In the genomic region with DNA sequence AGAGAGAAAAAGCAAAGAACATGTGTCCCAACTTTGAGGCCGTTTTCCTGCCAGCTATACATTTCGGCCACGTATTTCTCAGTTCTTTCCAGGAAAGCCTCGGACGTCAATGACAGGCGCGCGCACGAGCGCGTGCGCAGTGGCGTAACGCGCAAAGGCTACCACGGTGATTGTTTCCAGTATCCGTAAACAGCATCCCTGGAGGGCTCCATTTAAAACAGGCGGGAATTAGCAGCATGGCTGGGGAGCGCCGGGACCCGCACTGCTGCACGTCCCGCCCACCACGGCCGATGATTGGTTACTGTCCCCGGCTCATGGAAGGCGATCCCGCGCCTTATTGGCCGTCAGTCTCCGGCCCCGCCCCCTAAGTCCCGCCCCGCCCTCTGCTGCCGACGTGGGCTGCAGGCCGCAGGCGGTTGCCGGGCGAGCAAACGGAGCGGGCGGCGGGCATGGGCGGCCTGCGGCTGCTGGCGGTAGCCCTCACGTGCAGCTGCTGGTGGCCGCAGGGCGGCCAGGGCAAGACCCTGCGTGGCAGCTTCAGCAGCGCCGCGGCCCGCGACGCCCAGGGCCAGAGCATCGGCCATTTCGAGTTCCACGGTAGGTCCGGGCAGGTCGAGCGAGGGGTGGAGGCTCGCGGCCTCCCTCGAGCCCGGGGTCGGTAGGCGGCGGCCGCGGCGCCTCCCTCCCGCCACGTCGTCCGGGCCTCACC, we compare ENCODE assay signal across 8 mouse cellular contexts. TPM values are rescaled to one million over a fixed set of nuclear protein-coding genes. Genes with fewer than 3 reads are reported as not detected.
DNase-seq lines count a peak whose midpoint lies in the region; ATAC-seq and TF ChIP-seq lines count a peak whose summit lies in the region.

Gene Gpr180 (plus strand): TSS at position 415 of the 709 bp plus-strand sequence.

- TF ChIP-seq CTCF in C2C12 (IDR thresholded peaks at IDR 0.05; ENCODE audit: control insufficient read depth, insufficient read depth, insufficient read length) = no peak
- no peak for TF ChIP-seq CTCF in brain, embryonic 14.5 days (IDR thresholded peaks at IDR 0.05; ENCODE audit: borderline replicate concordance, extremely low read depth, insufficient read depth, insufficient read length)
- no peak for TF ChIP-seq CTCF in liver, adult 2 months (IDR thresholded peaks at IDR 0.05; ENCODE audit: low read depth, low read length)

- peak within 1 kb of the TSS; percentile 46 for H3K27ac ChIP-seq in heart, embryonic 11.5 days (ENCODE audit: low read depth, low read length)
- peak within 1 kb of the TSS; percentile 61 for H3K27ac ChIP-seq in kidney, embryonic 16.5 days (ENCODE audit: low read length)
- peak within 1 kb of the TSS; percentile 43; the same call in 1 of the 2 replicates for H3K27ac ChIP-seq in liver, adult 2 months (replicated peaks; ENCODE audit: insufficient read depth, low read depth, low read length)

- peaks cover 36% of the 10 kb centered on the region for H3K4me1 ChIP-seq in erythroblast, embryonic 14.5 days (ENCODE audit: control insufficient read depth)
- peaks cover 10% of the 10 kb centered on the region; the same call in 1 of the 2 replicates for H3K4me1 ChIP-seq in heart, embryonic 11.5 days (ENCODE audit: control insufficient read depth, insufficient read depth, low read length)
- peaks cover 21% of the 10 kb centered on the region for H3K4me1 ChIP-seq in kidney, embryonic 16.5 days (ENCODE audit: insufficient read depth, low read length)
- H3K4me1 ChIP-seq in liver, adult 2 months (ENCODE audit: control insufficient read depth, insufficient read depth, low read length) = peaks cover 3% of the 10 kb centered on the region; the same call in 1 of the 2 replicates

- H3ac ChIP-seq in C2C12 (ENCODE audit: control insufficient read depth, insufficient read length, low read depth) (peak within 1 kb of the TSS; percentile 92), myocyte (ENCODE audit: control insufficient read depth, insufficient read length) (peak within 1 kb of the TSS; percentile 89)

- no peaks in the 10 kb centered on the region; the same call in 1 of the 2 replicates for H3K9me3 ChIP-seq in erythroblast, embryonic 14.5 days (ENCODE audit: control insufficient read depth, low read length)
- H3K9me3 ChIP-seq in heart, embryonic 11.5 days (replicated peaks; ENCODE audit: control insufficient read depth, low read length) = no peaks in the 10 kb centered on the region
- no peaks in the 10 kb centered on the region for H3K9me3 ChIP-seq in kidney, embryonic 16.5 days (ENCODE audit: low read length)

- ATAC-seq in heart, embryonic 11.5 days (replicated peaks; ENCODE audit: insufficient number of reproducible peaks, low FRiP score, low TSS enrichment) = peak; percentile 95
- ATAC-seq in kidney, embryonic 16.5 days (ENCODE audit: low FRiP score, low TSS enrichment) = peak; percentile 97

- H3K4me3 ChIP-seq in C2C12 (ENCODE audit: insufficient read depth, poor library complexity, severe bottlenecking) (peak within 1 kb of the TSS; percentile 53), myocyte (peak within 1 kb of the TSS; percentile 36)
- peak within 1 kb of the TSS; percentile 76 for H3K4me3 ChIP-seq in erythroblast, embryonic 14.5 days (replicated peaks)
- peak within 1 kb of the TSS; percentile 81 for H3K4me3 ChIP-seq in heart, embryonic 11.5 days (ENCODE audit: low read depth, low read length)
- H3K4me3 ChIP-seq in kidney, embryonic 16.5 days (ENCODE audit: low read length) = peak within 1 kb of the TSS; percentile 90
- H3K4me3 ChIP-seq in liver, adult 2 months (ENCODE audit: insufficient read depth, low read depth, low read length) = peak within 1 kb of the TSS; percentile 78

- H3K27me3 ChIP-seq in C2C12 (ENCODE audit: control insufficient read depth, insufficient read depth, insufficient read length) (no peaks in the 10 kb centered on the region), myocyte (ENCODE audit: control insufficient read depth, insufficient read depth, insufficient read length) (no peaks in the 10 kb centered on the region)
- peaks cover 7% of the 10 kb centered on the region for H3K27me3 ChIP-seq in erythroblast, embryonic 14.5 days (ENCODE audit: control insufficient read depth)
- no peaks in the 10 kb centered on the region for H3K27me3 ChIP-seq in heart, embryonic 11.5 days (ENCODE audit: control insufficient read depth, insufficient read depth, low read length)
- H3K27me3 ChIP-seq in kidney, embryonic 16.5 days (ENCODE audit: insufficient read depth, low read length) = no peaks in the 10 kb centered on the region
- no peaks in the 10 kb centered on the region for H3K27me3 ChIP-seq in liver, adult 2 months (ENCODE audit: control insufficient read depth, insufficient read depth, low read length)
- H3K27me3 ChIP-seq in splenic B cell, adult 2 months (ENCODE audit: control insufficient read depth, insufficient read depth, low read length, poor library complexity, severe bottlenecking) = no peaks in the 10 kb centered on the region

- H3K36me3 ChIP-seq in C2C12 (ENCODE audit: control insufficient read depth, insufficient read depth) (peaks cover 19% of the 10 kb centered on the region), myocyte (ENCODE audit: control insufficient read depth, insufficient read depth) (no peaks in the 10 kb centered on the region)
- H3K36me3 ChIP-seq in erythroblast, embryonic 14.5 days (ENCODE audit: control insufficient read depth) = peaks cover 19% of the 10 kb centered on the region
- H3K36me3 ChIP-seq in heart, embryonic 11.5 days (ENCODE audit: control insufficient read depth, insufficient read depth, low read length) = peaks cover 6% of the 10 kb centered on the region; the same call in 1 of the 2 replicates
- peaks cover 23% of the 10 kb centered on the region for H3K36me3 ChIP-seq in kidney, embryonic 16.5 days (ENCODE audit: insufficient read depth, low read length)
- peaks cover 3% of the 10 kb centered on the region for H3K36me3 ChIP-seq in liver, adult 2 months (ENCODE audit: control insufficient read depth, insufficient read depth, low read length)
- H3K36me3 ChIP-seq in splenic B cell, adult 2 months (ENCODE audit: control insufficient read depth, insufficient read depth, low read length, poor library complexity, severe bottlenecking) = no peaks in the 10 kb centered on the region

- peak within 1 kb of the TSS; percentile 90 for H3K9ac ChIP-seq in heart, embryonic 11.5 days (ENCODE audit: low read depth, low read length)
- peak within 1 kb of the TSS; percentile 87 for H3K9ac ChIP-seq in kidney, embryonic 16.5 days (replicated peaks; ENCODE audit: low read length)
- H3K9ac ChIP-seq in liver, adult 2 months (ENCODE audit: low read depth, low read length) = peak within 1 kb of the TSS; percentile 84

- H3K79me2 ChIP-seq in C2C12 (ENCODE audit: control insufficient read depth, insufficient read depth) = peaks cover 16% of the 10 kb centered on the region
- H3K79me2 ChIP-seq in liver, adult 2 months (ENCODE audit: control insufficient read depth, insufficient read depth, low read length) = peaks cover 4% of the 10 kb centered on the region; the same call in 1 of the 2 replicates
- H3K79me2 ChIP-seq in myocyte (ENCODE audit: control insufficient read depth, insufficient read depth) = peaks cover 5% of the 10 kb centered on the region

- DNase-seq in brain, embryonic 14.5 days (ENCODE audit: low read depth) = peak; percentile 99
- peak; percentile 83 for DNase-seq in liver, adult 2 months (ENCODE audit: extremely low read depth, low read depth, low spot score)
- DNase-seq in splenic B cell, adult 2 months (ENCODE audit: low read depth, low spot score) = peak; percentile 96

- TF ChIP-seq POLR2A in brain, embryonic 14.5 days (IDR thresholded peaks at IDR 0.05; ENCODE audit: borderline replicate concordance, extremely low read depth, insufficient read depth, insufficient read length, poor library complexity, severe bottlenecking) = peak; percentile 92
- peak; percentile 66; the same call in 1 of the 2 replicates for TF ChIP-seq POLR2A in liver, adult 2 months (IDR thresholded peaks at IDR 0.05; ENCODE audit: extremely low read depth, insufficient read depth, low read length)
- peak; percentile 85 for TF ChIP-seq POLR2A in myocyte (IDR thresholded peaks at IDR 0.05; ENCODE audit: insufficient read length, low read depth)

- H3K4me2 ChIP-seq in heart, embryonic 11.5 days = peak within 1 kb of the TSS; percentile 88
- H3K4me2 ChIP-seq in kidney, embryonic 16.5 days (replicated peaks; ENCODE audit: low read depth, low read length) = peak within 1 kb of the TSS; percentile 78
- H3K4me2 ChIP-seq in myocyte (ENCODE audit: low read depth) = peak within 1 kb of the TSS; percentile 93

- WGBS in heart, embryonic 11.5 days (ENCODE audit: insufficient replicate concordance) = under 1% methylated on average over 60 of the region's 77 CpGs
- under 1% methylated on average over 63 of the region's 77 CpGs for WGBS in kidney, embryonic 16.5 days
- under 1% methylated on average over 77 of the region's 77 CpGs for WGBS in liver, adult 2 months

- peaks cover 5% of the 10 kb centered on the region for H3K79me3 ChIP-seq in C2C12 (ENCODE audit: low read depth)

TF ChIP-seq in C2C12, 6 proteins besides CTCF, POLR2A, EP300 and RAD21:
- TF ChIP-seq MAX (IDR thresholded peaks at IDR 0.05) (peak; percentile 96), USF1 (IDR thresholded peaks at IDR 0.05; ENCODE audit: low read depth) (no peak)

TF ChIP-seq in myocyte, 11 proteins besides CTCF, POLR2A, EP300 and RAD21:
- TF ChIP-seq E2F4 (IDR thresholded peaks at IDR 0.05; ENCODE audit: insufficient read depth) (peak; percentile 36), MAX (IDR thresholded peaks at IDR 0.05; ENCODE audit: low read depth) (peak; percentile 3), POLR2AphosphoS2 (IDR thresholded peaks at IDR 0.05; ENCODE audit: insufficient read length, low read depth) (peak; percentile 80), SRF (IDR thresholded peaks at IDR 0.05; ENCODE audit: control insufficient read depth, insufficient read length, low read depth) (no peak), MYOG (IDR thresholded peaks at IDR 0.05; ENCODE audit: control insufficient read depth in 1 of 3, insufficient read depth in 1 of 3, insufficient read length in 2 of 3, low read depth in 2 of 3) (peak in 2 of 3 experiments; percentile 35 to 57), MYOD1 (IDR thresholded peaks at IDR 0.05; ENCODE audit: control insufficient read depth in 1 of 3, insufficient read length in 2 of 3, low read depth in 2 of 3) (peak in 1 of 3 experiments; percentile 41)

RNA-seq across cellular contexts. Expression of gene Gpr180, which starts in this region (rescaled TPM):
- polyA plus RNA-seq in C2C12 (2012; fragmentation: generic; extraction: Trizol) (24.4 TPM), myocyte (2012; fragmentation: generic; extraction: Trizol) (15.8 TPM)
- polyA plus RNA-seq in brain, embryonic 14.5 days (2012; rRNA removed) = 26.5 and 26.6 TPM in 2 replicates
- polyA plus RNA-seq in erythroblast, embryonic 14.5 days (2012) = 0.04 and 0.07 TPM in 2 replicates
- polyA plus RNA-seq in heart, embryonic 11.5 days (2014; fragmentation: Nextera tagmentation; extraction: Ambion mirVana) = 37.5 and 44.1 TPM in 2 replicates
- polyA plus RNA-seq in kidney, embryonic 16.5 days (2015; fragmentation: Nextera tagmentation; extraction: Ambion mirVana) = 57.2 and 60.3 TPM in 2 replicates
- total RNA-seq in liver, adult 2 months (2014; rRNA removed) = 28.0 and 29.8 TPM in 2 replicates
- polyA plus RNA-seq in liver, adult 2 months (2012; rRNA removed) = 32.7 and 36.6 TPM in 2 replicates

Comparison
In these comparisons a context has a peak if more than half of its experiments do, and no peak if none do; other contexts are left out.
1. Peak in every context shown above with its lines: DNase-seq, ATAC-seq, H3K4me3 ChIP-seq and H3K27ac ChIP-seq.
2. RNA of gene Gpr180 (polyA plus RNA-seq): 57.2 to 60.3 TPM in kidney, embryonic 16.5 days, 37.5 to 44.1 TPM in heart, embryonic 11.5 days, 32.7 to 36.6 TPM in liver, adult 2 months, 26.5 to 26.6 TPM in brain, embryonic 14.5 days, 24.4 TPM in C2C12 (single experiment) and 15.8 TPM in myocyte (single experiment); 0.04 to 0.07 TPM in erythroblast, embryonic 14.5 days; every median in the first group is over 10 times any median in the second.
3. H3K4me3 ChIP-seq: peak in every context shown above with its lines; median percentile 90 in kidney, embryonic 16.5 days; 81 in heart, embryonic 11.5 days; 78 in liver, adult 2 months; 76 in erythroblast, embryonic 14.5 days; 53 in C2C12; 36 in myocyte.